Mouse (Mus musculus) liver, adult 2 months (tissue): Measurements from ENCODE around the gene Gm5128. TPM values are rescaled to one million over a fixed set of nuclear protein-coding genes. Genes with fewer than 3 reads are reported as not detected.
"Not testable (repeated sequence)": the region's sequence is repeated elsewhere in the genome, so short reads cannot be mapped to it uniquely, and the experiment has no call there.

Experiments
- DNase-seq: peaks from one replicate; pipeline ENCODE4 v3.0.0-alpha.2; 2011; ENCODE audit warnings: low read depth, low spot score; ENCODE audit errors: extremely low read depth
- H3K27ac ChIP-seq: fragments of 200-500 bp; replicated peaks from 2 replicates; pipeline ENCODE4 v1.5.1; 2012; ENCODE audit warnings: low read depth, mild to moderate bottlenecking, control low read depth, inconsistent platforms, low read length; ENCODE audit not compliant: insufficient read depth
- H3K27me3 ChIP-seq: fragments of 200-500 bp; 2 replicates; pipeline ENCODE4 v1.6.1; 2012; ENCODE audit warnings: mild to moderate bottlenecking, moderate library complexity, low read length, inconsistent platforms; ENCODE audit not compliant: control insufficient read depth, insufficient read depth
- H3K36me3 ChIP-seq: fragments of 200-500 bp; 2 replicates; pipeline ENCODE4 v1.6.1; 2012; ENCODE audit warnings: low read length, inconsistent platforms; ENCODE audit not compliant: control insufficient read depth, insufficient read depth
- H3K4me1 ChIP-seq: fragments of 200-500 bp; 2 replicates; pipeline ENCODE4 v1.6.1; 2011; ENCODE audit warnings: low read length; ENCODE audit not compliant: control insufficient read depth, insufficient read depth
- H3K4me3 ChIP-seq: fragments of 200-500 bp; 2 replicates; pipeline ENCODE4 v1.5.1; 2011; ENCODE audit warnings: low read depth, mild to moderate bottlenecking, control low read depth, low read length, moderate library complexity; ENCODE audit not compliant: insufficient read depth
- H3K79me2 ChIP-seq: fragments of 200-500 bp; 2 replicates; pipeline ENCODE4 v1.6.1; 2012; ENCODE audit warnings: inconsistent platforms, mild to moderate bottlenecking, low read length, moderate library complexity; ENCODE audit not compliant: control insufficient read depth, insufficient read depth
- H3K9ac ChIP-seq: fragments of 200-500 bp; 2 replicates; pipeline ENCODE4 v1.6.1; 2012; ENCODE audit warnings: low read depth, mild to moderate bottlenecking, control low read depth, inconsistent platforms, low read length
- WGBS: fragments of 180-500 bp; shearing (Covaris S2); methylation state at CpG from one replicate; pipeline ENCODE4 v1.1.7; 2018; 5-methylcytosine and 5-hydroxymethylcytosine counted together
- polyA plus RNA-seq: library from polyadenylated mRNA; depleted of rRNA; stranded (reverse); fragments of >200 nt; gene quantifications from 2 replicates; pipeline ENCODE4 v1.2.3, GENCODE M21; 2012; rRNA removed
- total RNA-seq: library from RNA; depleted of rRNA; stranded (reverse); fragments of >200 nt; gene quantifications from 2 replicates; pipeline ENCODE4 v1.2.3, GENCODE M21; 2014; rRNA removed

Gm5128 gene
- total RNA-seq = not detected in 2 replicates
- not detected in 2 replicates for polyA plus RNA-seq

DNA sequence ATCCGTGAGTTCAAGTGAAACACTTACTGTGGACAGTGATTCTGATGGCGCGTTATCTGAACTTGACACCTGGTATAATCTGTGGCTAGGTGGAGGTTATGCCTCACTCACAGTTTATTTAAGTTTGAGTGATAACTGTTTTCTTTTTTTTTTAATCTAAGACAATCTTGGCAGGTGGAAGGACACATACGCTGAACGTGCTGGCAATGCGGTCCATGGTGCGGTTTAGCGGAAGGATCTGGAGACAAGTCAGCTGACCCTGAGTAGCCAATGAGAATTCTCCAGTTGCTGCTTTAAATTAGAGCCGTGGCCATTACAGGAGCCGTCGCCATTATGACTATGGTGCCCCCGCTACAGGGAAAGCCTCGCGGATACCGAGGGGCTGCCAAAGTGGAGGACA, at the start of gene Gm5128:
Gm5128 (plus strand) TSS at position 301 of the 400 bp plus-strand sequence.
- no CpG with 5 or more reads among the region's 15 CpGs for WGBS
- H3K79me2 ChIP-seq, H3K36me3 ChIP-seq, H3K4me3 ChIP-seq, H3K27ac ChIP-seq, H3K9ac ChIP-seq, DNase-seq, H3K4me1 ChIP-seq, H3K27me3 ChIP-seq: not testable (repeated sequence)

DNA sequence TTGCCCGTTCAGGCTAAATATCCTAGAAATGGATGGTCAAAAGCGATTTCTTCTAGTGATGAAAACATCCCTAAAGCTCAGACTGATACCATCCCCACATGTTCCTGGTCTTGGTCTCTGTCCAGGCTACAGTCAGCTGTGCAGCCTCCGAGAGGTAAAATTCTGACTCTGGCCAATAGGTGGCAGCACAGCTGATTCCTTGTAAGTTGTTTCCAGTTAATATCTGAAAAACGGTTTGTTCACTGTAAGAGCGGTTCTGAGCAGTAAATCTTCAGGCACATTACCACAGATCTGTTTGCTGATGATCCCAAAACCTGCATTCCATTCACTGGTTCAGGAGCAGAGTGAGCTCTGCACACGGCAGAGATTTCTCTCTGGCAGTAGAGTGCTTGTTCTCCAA, 12.4 kb upstream of the Gm5128 start:
- H3K36me3 ChIP-seq, H3K4me3 ChIP-seq, H3K79me2 ChIP-seq, DNase-seq, H3K27ac ChIP-seq, H3K4me1 ChIP-seq, H3K27me3 ChIP-seq, H3K9ac ChIP-seq: not testable (repeated sequence)
- 23% methylated on average over 3 of the region's 6 CpGs for WGBS

DNA sequence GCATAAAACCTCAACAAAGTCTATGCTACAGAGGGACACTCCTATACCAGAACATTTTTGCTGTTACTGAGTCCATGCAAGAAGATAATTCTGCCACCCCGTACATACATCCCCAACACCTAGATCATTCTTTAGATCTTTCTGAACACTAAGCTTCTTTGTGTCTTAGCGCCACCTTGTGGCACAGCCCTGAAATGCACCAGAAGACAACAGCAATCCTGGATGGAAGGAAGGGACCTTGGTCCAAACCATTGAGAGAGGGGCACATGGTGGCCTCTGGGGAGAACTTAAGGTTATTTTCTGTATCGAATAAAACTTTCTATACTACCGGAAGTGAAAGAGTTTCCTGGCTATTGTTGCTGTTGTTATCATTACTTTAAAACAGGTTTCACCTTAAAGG, 11.1 kb upstream of the Gm5128 start:
- not testable (repeated sequence) for H3K79me2 ChIP-seq, DNase-seq, H3K4me3 ChIP-seq, H3K36me3 ChIP-seq, H3K27me3 ChIP-seq, H3K27ac ChIP-seq, H3K9ac ChIP-seq, H3K4me1 ChIP-seq
- WGBS = no CpG with 5 or more reads among the region's 4 CpGs

DNA sequence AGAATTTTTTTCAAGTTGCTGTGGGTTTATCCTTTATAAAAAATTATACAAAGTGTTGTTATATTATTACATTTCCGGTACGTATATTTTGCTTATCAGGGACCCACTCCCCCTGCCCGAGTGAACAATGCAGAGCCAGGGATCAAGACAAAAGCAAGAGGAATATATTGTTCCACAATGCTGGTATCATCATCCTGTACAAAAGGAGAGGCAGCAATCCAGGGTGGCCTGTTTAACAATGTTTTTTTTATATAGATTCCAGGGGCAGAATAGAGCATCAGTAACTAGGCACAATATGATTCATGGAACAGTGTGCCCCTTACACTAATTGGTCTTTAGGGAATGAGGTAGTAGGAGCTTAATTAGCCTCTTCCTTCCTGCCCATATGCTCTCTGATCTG, 30.5 kb downstream of the Gm5128 start:
- not testable (repeated sequence) for H3K27me3 ChIP-seq, H3K27ac ChIP-seq, H3K4me3 ChIP-seq, H3K36me3 ChIP-seq, H3K79me2 ChIP-seq, H3K9ac ChIP-seq, DNase-seq, H3K4me1 ChIP-seq
- WGBS = no CpG with 5 or more reads among the region's 3 CpGs

DNA sequence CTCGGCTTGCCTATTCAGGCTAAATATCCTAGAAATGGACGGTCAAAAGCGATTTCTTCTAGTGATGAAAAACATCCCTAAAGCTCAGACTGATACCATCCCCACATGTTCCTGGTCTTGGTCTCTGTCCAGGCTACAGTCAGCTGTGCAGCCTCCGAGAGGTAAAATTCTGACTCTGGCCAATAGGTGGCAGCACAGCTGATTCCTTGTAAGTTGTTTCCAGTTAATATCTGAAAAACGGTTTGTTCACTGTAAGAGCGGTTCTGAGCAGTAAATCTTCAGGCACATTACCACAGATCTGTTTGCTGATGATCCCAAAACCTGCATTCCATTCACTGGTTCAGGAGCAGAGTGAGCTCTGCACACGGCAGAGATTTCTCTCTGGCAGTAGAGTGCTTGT, 48.1 kb downstream of the Gm5128 start:
- WGBS = 26% methylated on average over 4 of the region's 7 CpGs
- H3K79me2 ChIP-seq, H3K4me1 ChIP-seq, H3K4me3 ChIP-seq, DNase-seq, H3K27me3 ChIP-seq, H3K36me3 ChIP-seq, H3K27ac ChIP-seq, H3K9ac ChIP-seq: not testable (repeated sequence)

DNA sequence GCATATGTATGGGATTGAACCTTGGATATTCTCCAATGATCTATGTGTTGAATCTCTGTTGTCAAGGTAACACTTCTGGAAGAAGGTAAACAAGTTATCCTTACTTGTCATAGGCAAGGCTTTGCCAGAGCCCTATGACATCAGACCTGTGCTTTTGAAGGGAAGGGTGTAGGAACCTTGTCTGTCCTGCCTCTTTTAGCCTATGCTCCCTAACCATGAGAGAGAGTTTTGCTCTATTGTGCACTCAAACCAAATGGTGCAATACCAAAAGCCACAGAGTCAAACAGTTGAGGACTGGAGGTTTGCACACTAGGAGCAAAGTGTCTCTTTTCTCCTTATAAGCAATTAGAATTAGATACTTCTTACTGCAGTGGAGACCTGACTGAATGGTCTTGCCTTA, 48.7 kb downstream of the Gm5128 start:
- H3K36me3 ChIP-seq, DNase-seq, H3K79me2 ChIP-seq, H3K9ac ChIP-seq, H3K27me3 ChIP-seq, H3K4me1 ChIP-seq, H3K4me3 ChIP-seq, H3K27ac ChIP-seq: not testable (repeated sequence)

DNA sequence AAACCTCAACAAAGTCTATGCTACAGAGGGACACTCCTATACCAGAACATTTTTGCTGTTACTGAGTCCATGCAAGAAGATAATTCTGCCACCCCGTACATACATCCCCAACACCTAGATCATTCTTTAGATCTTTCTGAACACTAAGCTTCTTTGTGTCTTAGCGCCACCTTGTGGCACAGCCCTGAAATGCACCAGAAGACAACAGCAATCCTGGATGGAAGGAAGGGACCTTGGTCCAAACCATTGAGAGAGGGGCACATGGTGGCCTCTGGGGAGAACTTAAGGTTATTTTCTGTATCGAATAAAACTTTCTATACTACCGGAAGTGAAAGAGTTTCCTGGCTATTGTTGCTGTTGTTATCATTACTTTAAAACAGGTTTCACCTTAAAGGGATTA, 49.4 kb downstream of the Gm5128 start:
- no CpG with 5 or more reads among the region's 4 CpGs for WGBS
- not testable (repeated sequence) for H3K9ac ChIP-seq, H3K27ac ChIP-seq

More for the DNA sequence above, 49.4 kb downstream of the Gm5128 start:
- H3K36me3 ChIP-seq, H3K4me1 ChIP-seq, H3K27me3 ChIP-seq, DNase-seq, H3K4me3 ChIP-seq, H3K79me2 ChIP-seq: not testable (repeated sequence)

Other genes starting within 250 kb of the Gm5128 start
- gene Gm15023, start 195.7 kb upstream of the Gm5128 start, total RNA-seq = not detected in 2 replicates
- gene Gm15023, start 195.7 kb upstream of the Gm5128 start, polyA plus RNA-seq = not detected in 2 replicates
- not detected in 2 replicates for gene Tceal6, start 162.6 kb upstream of the Gm5128 start, total RNA-seq
- gene Tceal6, start 162.6 kb upstream of the Gm5128 start, polyA plus RNA-seq = not detected in 2 replicates
- not detected in 2 replicates for gene Pramel3, start 71.0 kb upstream of the Gm5128 start, total RNA-seq
- not detected in 2 replicates for gene Pramel3, start 71.0 kb upstream of the Gm5128 start, polyA plus RNA-seq
- gene Gm7903, start 60.6 kb downstream of the Gm5128 start, total RNA-seq = not detected in 2 replicates
- gene Gm7903, start 60.6 kb downstream of the Gm5128 start, polyA plus RNA-seq = not detected in 2 replicates
- gene AV320801, start 121.3 kb downstream of the Gm5128 start, total RNA-seq = not detected in 2 replicates
- gene AV320801, start 121.3 kb downstream of the Gm5128 start, polyA plus RNA-seq = not detected in 2 replicates
- gene Nxf7, start 225.5 kb downstream of the Gm5128 start, total RNA-seq = 0.20 and 0.37 TPM in 2 replicates
- gene Nxf7, start 225.5 kb downstream of the Gm5128 start, polyA plus RNA-seq = not detected in 2 replicates